Mouse (Mus musculus): ENCODE data around the gene Mcrip2.

The Mcrip2 gene

DNA sequence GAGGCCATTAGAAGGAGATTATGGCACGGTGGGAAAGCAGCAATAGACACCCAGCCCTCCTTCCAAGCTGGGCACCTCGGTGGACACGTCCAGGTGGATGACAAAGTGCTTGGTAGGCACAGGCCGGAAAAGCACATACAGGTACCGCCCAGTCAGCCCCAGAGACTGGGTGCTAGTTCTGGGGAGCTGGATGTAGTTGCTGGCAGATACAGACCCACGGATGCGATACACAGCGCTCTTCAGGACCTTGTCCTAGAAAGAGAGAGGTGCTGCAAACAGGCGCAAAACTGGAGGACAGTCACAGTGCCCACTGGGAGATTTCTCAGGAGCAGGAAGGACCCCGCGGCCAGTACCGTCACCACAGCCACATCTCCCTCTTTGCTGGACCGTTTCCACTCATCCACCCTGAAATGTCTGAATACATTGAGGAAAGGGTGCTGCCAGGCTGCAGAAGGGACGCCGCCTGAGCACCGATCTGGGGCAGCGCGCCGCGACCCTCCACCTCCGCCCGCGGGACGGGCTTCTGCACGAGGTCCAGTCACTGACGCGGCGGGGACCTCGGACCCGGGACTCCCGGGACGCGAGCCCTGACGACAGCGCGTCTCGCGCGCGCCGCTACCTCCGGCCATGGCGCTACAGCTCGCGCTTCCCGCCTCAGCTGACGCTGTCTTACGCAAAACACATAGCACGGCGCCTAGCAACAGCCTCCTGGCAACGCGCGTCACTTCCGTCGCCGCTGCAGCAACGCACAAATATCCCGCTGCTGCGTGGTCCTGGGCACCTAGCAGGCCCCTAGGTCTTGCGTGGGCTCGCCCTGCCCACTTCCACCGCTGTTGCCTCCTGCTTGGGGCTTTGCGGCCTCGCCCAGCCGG, 7.5 kb downstream of the Mcrip2 start, which contains the start of gene Wdr90:
Gene Wdr90 (minus strand): TSS at position 670 of the 872 bp plus-strand sequence.
- TF ChIP-seq GATA4 (IDR thresholded peaks at IDR 0.05; ENCODE audit: insufficient replicate concordance, low read length): no peak; the same call in 1 of the 2 replicates

DNA sequence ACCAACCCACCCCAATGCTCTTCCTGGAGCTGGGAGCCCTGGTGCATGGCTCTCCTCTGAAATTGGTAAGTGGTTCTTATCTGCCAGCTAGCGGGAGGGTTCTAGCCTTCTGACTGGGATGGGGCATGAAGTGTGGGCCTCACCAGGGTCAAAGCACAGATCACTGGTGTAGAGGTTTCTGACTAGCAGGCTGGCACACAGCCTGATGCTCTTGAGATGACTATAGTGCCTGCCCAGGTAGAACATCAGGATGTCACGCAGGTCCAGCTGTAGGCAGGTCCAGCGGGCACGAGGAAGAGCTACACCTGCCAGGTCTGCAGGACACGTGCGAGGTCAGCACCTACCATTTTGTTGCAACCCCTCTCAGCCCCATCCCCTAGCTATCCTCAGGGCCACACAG, 8.3 kb downstream of the Mcrip2 start:
- no peak for TF ChIP-seq GATA4 (IDR thresholded peaks at IDR 0.05; ENCODE audit: insufficient replicate concordance, low read length)

DNA sequence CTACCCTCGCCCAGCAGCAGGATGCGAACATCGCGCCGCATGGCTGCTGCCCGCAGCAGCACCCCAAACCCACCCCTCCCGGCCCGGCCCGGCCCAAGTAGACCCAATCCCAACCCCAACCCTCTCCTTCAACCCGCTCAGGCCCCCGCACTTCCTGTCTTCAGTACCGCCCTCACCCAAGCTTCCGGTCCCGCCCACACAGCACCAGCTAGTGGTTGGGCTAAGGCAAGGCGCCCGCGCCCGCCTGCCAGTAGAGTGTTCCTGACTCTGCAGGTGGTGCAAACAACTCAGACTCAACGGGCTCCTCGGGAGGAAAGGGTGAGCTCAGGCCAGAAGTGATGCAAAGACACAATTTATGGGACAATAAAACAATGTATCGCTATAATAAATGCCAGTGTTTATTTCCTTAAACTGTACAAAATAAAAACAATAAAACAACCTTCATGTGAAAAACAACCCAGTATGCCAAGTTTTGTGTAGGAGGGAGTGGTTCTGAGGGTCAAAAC, 24.1 kb downstream of the Mcrip2 start, which contains the start of gene Rhot2:
Gene Rhot2 (minus strand): TSS at position 456 of the 506 bp plus-strand sequence.
- no peak for TF ChIP-seq GATA4 (IDR thresholded peaks at IDR 0.05; ENCODE audit: insufficient replicate concordance, low read length)

DNA sequence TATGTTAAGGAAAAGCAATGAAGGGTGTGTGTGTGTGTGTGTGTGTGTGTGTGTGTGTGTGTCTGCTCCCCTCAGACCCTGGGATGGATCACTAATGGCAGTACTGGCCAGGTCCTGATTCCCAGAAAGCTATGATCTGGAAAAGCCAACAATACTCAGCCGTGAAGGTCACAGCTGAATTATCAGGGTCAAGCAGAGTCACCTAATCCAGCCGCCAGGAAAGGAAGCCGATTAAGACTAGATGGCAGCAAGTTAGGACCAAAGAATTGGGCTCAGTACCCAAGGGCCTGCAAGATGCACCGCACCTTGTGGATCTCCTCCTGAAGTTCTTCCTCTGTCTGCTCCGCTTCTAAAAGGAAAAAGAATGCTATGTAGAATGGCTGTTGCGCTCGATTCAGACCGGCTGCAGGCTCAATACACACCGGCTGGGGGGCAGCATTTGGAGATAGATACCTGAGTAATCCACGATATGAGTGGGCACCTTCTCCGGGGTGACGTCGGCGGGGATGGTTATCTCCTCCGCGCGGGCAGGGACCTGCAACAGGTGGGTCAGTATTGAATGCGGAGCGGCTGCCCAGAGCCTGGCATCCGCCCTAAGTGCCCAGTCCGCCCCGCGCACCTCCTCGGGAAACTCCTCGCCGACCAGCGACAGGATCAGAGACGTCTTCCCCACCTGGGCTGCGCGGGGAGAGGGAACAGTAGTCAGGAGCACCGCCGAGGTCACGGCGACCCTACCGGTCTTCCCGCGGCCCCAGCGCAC, 24.7 kb downstream of the Mcrip2 start:
- TF ChIP-seq GATA4 (IDR thresholded peaks at IDR 0.05; ENCODE audit: insufficient replicate concordance, low read length): no peak

DNA sequence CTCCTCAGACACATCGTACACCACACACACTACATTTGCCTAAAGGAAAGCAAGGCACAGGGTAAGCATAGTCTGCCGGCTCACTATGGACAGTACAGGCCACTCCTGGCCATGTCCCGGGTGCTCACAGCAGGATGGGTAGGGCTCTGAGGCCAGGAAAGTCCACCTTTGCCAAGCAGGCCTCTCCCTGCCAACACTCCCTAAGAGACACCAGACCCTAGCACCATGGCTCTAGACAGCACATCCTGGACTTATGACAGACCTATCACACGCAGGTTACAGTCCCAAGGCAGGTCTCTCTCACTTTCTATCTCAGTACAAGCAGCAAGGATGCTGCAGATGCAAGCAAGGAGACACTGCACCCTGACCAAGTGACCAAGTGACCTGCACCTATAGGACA, 25.4 kb downstream of the Mcrip2 start:
- TF ChIP-seq GATA4 (IDR thresholded peaks at IDR 0.05; ENCODE audit: insufficient replicate concordance, low read length): no peak

DNA sequence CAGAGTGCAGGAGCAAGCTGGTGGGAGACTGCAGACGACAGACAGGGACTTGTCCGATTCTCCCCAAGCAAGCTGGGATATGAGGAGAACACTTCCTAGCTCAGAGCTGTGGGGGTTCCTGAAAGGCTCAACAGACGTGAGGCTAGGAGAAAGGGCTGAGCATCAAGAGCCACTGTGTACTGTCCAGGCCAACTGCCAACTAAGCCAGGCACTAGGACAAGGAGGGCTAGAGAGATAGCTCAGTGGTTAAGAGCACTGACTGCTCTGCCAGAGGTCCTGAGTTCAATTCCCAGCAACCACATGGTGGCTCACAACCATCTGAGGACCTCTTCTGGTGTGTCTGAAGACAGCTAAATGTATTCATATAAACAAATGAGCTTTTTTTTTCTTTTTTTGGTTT, 26.1 kb downstream of the Mcrip2 start:
- TF ChIP-seq GATA4 (IDR thresholded peaks at IDR 0.05; ENCODE audit: insufficient replicate concordance, low read length): no peak

DNA sequence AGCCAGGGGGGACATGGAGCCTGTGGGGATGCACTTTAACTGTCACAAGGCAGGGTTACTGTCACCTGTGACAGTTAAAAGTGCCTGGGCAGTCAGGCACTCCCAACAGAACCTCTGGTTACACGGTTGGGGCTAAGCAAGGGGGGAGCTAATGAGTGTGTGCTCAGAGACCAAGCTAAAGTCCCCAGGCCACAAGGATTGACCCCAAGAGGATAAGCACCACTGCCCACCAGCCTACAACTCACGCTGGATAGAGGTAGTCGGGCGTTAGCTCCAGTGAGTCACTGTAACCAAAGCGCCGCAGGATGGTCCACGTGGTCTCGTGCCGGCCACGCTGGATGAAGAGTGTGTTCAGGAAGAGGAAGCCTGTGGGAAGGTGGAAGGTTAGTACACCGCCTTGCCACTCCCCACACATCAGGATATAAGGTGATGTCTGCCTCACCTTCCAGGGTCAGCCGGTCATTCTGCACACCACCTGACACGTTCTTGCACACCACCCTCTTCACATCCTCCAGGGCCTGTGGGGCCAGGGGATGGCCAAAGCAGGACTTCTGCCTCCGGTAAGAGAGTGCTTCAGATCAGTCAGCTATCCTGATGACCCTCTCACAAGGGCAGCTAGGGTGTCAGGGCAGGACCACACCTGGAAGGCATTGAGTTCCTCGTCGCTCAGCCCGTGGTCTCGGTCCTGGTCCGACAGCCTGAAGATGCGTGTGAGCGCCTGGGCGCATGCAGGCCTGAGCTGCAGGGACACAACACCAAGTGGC, 27.3 kb downstream of the Mcrip2 start, which contains the start of gene Gm20683:
Gene Gm20683 (minus strand): TSS at position 647 of the 764 bp plus-strand sequence.
- TF ChIP-seq GATA4 (IDR thresholded peaks at IDR 0.05; ENCODE audit: insufficient replicate concordance, low read length): no peak

DNA sequence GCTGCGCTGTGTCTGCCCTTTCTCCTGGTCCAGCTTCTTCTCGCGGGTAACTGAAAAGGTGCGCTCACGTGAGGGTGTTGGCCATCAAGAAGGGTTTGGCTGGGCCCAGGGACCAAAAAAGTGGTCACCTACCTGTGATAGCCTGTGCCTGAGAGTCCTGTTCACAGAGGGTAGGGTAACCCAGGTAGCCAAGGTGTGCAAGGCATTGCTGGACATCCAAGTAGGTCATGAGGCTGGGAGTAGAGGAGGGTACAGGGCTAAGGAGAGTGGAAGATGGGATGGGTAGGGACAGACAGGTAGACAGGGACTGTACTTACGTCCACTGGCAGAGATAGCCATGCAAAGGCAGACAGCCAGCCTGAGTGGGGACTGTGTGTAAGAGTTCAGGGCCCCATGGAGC, 28.0 kb downstream of the Mcrip2 start:
- TF ChIP-seq GATA4 (IDR thresholded peaks at IDR 0.05; ENCODE audit: insufficient replicate concordance, low read length): no peak

DNA sequence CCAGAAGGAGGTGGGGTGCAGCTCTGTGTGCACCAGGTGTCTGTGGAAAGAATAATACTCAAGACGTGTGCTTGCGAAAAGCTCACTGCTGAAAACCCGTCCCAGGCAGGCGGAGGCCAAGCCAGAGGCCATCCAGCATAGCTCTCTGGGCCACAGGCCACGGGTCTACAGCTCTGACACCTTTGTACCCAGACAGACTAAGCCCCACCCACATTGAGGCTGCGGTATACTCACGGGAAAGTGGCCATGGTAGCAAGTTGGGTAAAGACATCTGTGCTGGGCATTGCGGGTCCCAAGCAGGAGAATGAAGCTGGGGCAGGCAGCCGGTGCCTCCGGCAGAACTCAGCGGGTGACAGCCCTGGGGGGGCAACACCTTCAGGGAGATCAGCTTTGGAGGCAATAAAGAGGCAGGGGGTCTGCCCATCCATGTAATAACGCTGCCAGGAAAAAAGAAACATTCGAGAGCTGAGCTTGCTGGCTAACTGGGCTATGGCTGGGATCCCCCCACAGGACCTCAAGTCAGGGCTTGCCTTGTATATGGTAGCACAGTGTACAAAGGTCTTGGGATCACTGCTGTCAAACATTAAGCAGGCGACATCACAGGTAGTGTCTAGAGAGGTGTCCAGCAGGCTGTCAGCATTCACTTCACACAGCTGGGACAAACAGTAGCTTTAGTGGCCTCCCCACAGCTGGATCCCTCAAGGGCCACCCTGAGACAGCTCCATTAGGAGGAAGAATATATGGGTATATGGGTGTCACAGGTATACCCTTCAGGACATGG, 28.9 kb downstream of the Mcrip2 start:
- no peak for TF ChIP-seq GATA4 (IDR thresholded peaks at IDR 0.05; ENCODE audit: insufficient replicate concordance, low read length)

DNA sequence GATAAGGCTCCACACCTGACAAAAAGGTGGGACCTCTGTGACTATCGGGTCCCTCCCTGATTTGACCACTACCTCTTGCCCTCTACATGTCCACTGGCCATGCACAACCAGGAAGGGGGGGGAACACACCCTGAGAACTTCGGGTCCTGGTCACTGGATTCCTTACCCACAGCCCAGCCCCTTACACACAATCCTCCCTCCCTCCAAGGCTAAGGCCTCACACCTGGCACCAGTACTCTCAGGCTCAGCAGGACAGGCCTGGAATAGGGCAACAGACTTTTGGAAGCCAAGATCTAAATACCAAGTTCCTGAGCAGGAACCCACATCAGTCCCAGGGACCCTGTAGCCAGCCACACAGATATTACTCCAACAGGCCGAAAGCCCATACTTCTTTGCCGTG, 29.7 kb downstream of the Mcrip2 start:
- no peak for TF ChIP-seq GATA4 (IDR thresholded peaks at IDR 0.05; ENCODE audit: insufficient replicate concordance, low read length)

DNA sequence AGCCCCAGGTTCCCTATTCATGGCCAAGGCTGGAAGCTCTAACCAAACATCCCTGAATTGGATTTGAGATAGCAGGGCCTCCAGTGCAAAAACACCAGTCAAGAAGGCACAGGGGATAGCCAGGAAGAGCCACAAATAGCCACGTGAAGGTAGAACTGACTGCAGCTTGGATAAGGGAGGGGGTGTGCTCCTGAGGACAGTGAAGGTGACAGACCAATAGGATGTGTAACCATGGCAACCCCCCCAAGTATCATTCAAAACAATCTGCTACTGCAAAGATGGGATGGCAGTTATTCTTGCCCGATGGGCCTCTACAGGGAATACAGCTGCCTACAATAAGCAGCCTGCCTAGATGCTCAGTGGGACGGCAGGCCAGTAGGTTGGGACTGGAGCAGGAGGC, 31.0 kb downstream of the Mcrip2 start:
- TF ChIP-seq GATA4 (IDR thresholded peaks at IDR 0.05; ENCODE audit: insufficient replicate concordance, low read length): no peak

DNA sequence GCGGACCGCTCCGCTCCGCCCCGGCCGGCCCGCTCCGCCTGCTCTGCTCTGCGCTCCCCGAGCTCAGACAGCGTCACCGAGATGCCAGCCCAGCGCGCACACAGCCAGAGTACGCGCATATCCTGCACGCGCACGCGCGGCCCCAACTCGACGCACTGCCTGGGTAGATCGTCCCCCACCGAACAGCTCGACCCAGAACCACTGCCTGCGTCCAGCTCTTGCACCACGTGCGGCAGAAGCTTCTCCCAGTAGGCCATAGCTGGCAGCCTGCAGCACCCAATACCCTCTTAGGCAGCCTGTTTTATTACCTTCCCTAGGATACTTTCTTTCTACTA, 31.5 kb downstream of the Mcrip2 start, which contains the start of gene Rhbdl1:
Gene Rhbdl1 (minus strand): TSS at position 220 of the 335 bp plus-strand sequence.
- TF ChIP-seq GATA4 (IDR thresholded peaks at IDR 0.05; ENCODE audit: insufficient replicate concordance, low read length): no peak

DNA sequence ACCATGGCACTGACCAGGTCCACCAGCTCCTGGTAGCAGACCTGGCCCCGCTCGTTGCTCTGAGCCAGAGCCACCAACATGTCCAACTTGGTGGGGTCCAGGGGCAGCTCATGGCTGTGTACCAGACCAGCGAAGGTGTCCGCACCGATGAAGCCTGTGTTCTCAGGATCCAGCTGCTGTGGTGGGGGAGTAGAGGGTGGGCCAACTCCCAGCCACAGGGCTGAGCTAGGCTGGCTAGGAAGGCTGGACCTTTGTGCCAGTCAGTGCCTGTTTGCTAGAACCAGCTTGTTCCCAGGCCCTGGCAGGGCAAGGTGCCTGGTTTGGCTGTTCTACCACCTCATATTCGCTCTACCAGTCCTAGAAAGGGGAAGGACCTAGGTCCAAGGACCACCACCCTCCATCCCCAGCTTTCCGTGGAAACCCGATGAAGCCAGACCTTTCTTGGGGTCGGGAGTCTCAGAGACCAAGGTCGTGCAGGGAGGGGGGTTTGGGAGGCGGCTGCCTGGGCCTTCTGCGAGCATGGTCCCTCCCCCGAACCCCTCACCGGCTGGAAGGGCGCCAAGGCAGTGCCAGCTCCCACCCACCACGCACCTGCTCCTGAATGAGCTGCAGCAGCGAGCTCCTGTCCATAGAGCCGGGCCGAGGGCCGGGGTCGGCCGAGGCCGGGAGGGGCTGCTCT, 32.0 kb downstream of the Mcrip2 start:
- TF ChIP-seq GATA4 (IDR thresholded peaks at IDR 0.05; ENCODE audit: insufficient replicate concordance, low read length): no peak

DNA sequence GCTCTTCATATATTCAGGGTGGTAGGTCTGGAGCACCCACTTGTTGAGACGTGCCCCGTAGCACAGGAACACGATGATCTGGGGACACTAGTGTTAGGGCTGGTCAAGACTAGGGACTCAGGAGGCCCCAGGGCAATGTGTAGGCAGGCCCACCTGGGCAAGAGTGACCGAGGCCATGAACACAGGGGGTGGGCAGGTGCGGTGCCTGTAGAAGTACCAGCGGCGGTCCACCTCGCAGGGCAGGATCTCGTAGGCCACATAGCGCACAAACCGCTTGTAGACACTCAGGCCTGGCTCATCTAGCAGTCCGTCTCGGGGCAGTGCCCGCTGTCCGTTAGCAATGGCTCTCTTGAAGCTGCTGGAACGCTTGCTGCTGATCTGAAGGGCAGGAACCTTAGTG, 32.7 kb downstream of the Mcrip2 start:
- TF ChIP-seq GATA4 (IDR thresholded peaks at IDR 0.05; ENCODE audit: insufficient replicate concordance, low read length): no peak
